Mouse (Mus musculus) induced T-regulatory cell, adult 2 months (primary cell): ENCODE results near the gene Vmn2r97.
A peak's percentile ranks its signal among the peaks of the same experiment; 100 is the strongest.
"Not testable (repeated sequence)": the region's sequence is repeated elsewhere in the genome, so short reads cannot be mapped to it uniquely, and the experiment has no call there.

Experiments
- DNase-seq: peaks from one replicate; pipeline ENCODE4 v3.0.0-alpha.2; 2012; ENCODE audit warnings: low read depth

Vmn2r97 gene

GRCm38 (mm10) chr17:18914000-18914399 lies at the start of gene Vmn2r97:
Vmn2r97 (plus strand) TSS chr17:18914300.
- DNase-seq, result not testable (repeated sequence)

- DNase-seq, result not testable (repeated sequence)
These were observed 31.7 kb upstream of the Vmn2r97 start for GRCm38 (mm10) chr17:18882436-18882835.

GRCm38 (mm10) chr17:18889745-18890329 lies 24.3 kb upstream of the Vmn2r97 start:
- peak; percentile 13 for DNase-seq

GRCm38 (mm10) chr17:18957800-18958199 lies 43.7 kb downstream of the Vmn2r97 start:
- DNase-seq, result not testable (repeated sequence)

- DNase-seq, result peak; percentile 62
These were observed 54.5 kb downstream of the Vmn2r97 start for GRCm38 (mm10) chr17:18968371-18969275.
